Mouse (Mus musculus) embryo, embryonic 11.5 days (tissue): ENCODE results near the gene Elmsan1.

ENCODE experiments used
- DNase-seq: peaks from one replicate; pipeline ENCODE4 v3.0.0-alpha.2; 2012; ENCODE audit warnings: low read depth, low spot score

Gene Elmsan1

GRCm38 (mm10) chr12:84215758-84216440 lies 2.8 kb downstream of the Elmsan1 start:
- DNase-seq, result no peak

- DNase-seq, result no peak
These were observed 4.0 kb downstream of the Elmsan1 start for GRCm38 (mm10) chr12:84214495-84215175.

GRCm38 (mm10) chr12:84212297-84212696 lies 6.4 kb downstream of the Elmsan1 start:
- no peak for DNase-seq

GRCm38 (mm10) chr12:84211021-84211538 lies 7.6 kb downstream of the Elmsan1 start:
- DNase-seq, result no peak

- DNase-seq, result no peak
These were observed 8.4 kb downstream of the Elmsan1 start for GRCm38 (mm10) chr12:84210288-84210687.

GRCm38 (mm10) chr12:84209093-84209492 lies 9.6 kb downstream of the Elmsan1 start:
- DNase-seq, result no peak

- no peak for DNase-seq
These were observed 11.4 kb downstream of the Elmsan1 start for GRCm38 (mm10) chr12:84207209-84207817.

- no peak for DNase-seq
These were observed 12.2 kb downstream of the Elmsan1 start for GRCm38 (mm10) chr12:84206525-84206924.

- DNase-seq, result no peak
These were observed 13.0 kb downstream of the Elmsan1 start for GRCm38 (mm10) chr12:84205659-84206185.

GRCm38 (mm10) chr12:84204662-84205061 lies 14.0 kb downstream of the Elmsan1 start:
- DNase-seq, result no peak

GRCm38 (mm10) chr12:84203778-84204216 lies 14.9 kb downstream of the Elmsan1 start:
- DNase-seq, result no peak

- DNase-seq, result no peak
These were observed 15.4 kb downstream of the Elmsan1 start for GRCm38 (mm10) chr12:84203170-84203777.

- DNase-seq, result no peak
These were observed 16.1 kb downstream of the Elmsan1 start for GRCm38 (mm10) chr12:84202561-84202960.

GRCm38 (mm10) chr12:84201686-84202484 lies 16.8 kb downstream of the Elmsan1 start:
- DNase-seq, result no peak

- no peak for DNase-seq
These were observed 17.5 kb downstream of the Elmsan1 start for GRCm38 (mm10) chr12:84201222-84201621.

GRCm38 (mm10) chr12:84198880-84199279 lies 19.8 kb downstream of the Elmsan1 start:
- DNase-seq, result no peak

GRCm38 (mm10) chr12:84198076-84198679 lies 20.5 kb downstream of the Elmsan1 start:
- DNase-seq, result no peak

- DNase-seq, result no peak
These were observed 23.5 kb downstream of the Elmsan1 start for GRCm38 (mm10) chr12:84195195-84195594.

- no peak for DNase-seq
These were observed 24.1 kb downstream of the Elmsan1 start for GRCm38 (mm10) chr12:84194400-84195109.
